Mouse (Mus musculus) lung, postnatal 0 days (tissue): ENCODE measurements around the gene Slc9a9.

Experiments used
- CTCF ChIP-seq: IDR thresholded peaks from 2 replicates; pipeline ENCODE4 v1.5.1; 2016; ENCODE audit warnings: antibody characterized with exemption, mild to moderate bottlenecking
- EP300 ChIP-seq: IDR thresholded peaks from 2 replicates; pipeline ENCODE4 v1.6.1; 2016; ENCODE audit warnings: antibody characterized with exemption, mild to moderate bottlenecking, control low read depth

GRCm38 (mm10) chr9:94743291-94743690 lies 73.6 kb downstream of the Slc9a9 start:
- TF ChIP-seq CTCF (no peak), EP300 (no peak)
